Mouse (Mus musculus): ENCODE measurements around the gene Kmt2a.

Kmt2a gene

GRCm38 (mm10) chr9:44879694-44880271, 1.3 kb downstream of the Kmt2a start:
- no peak for DNase-seq (ENCODE audit: low read depth)

GRCm38 (mm10) chr9:44878776-44879500, 2.2 kb downstream of the Kmt2a start:
- no peak for DNase-seq (ENCODE audit: low read depth)

GRCm38 (mm10) chr9:44877686-44878085, 3.4 kb downstream of the Kmt2a start:
- no peak for DNase-seq (ENCODE audit: low read depth)

- DNase-seq (ENCODE audit: low read depth), result no peak
Observed at GRCm38 (mm10) chr9:44875476-44875875, 5.6 kb downstream of the Kmt2a start.

- no peak for DNase-seq (ENCODE audit: low read depth)
Observed at GRCm38 (mm10) chr9:44874198-44874597, 6.9 kb downstream of the Kmt2a start.

GRCm38 (mm10) chr9:44873665-44874064, 7.4 kb downstream of the Kmt2a start:
- DNase-seq (ENCODE audit: low read depth), result no peak

- no peak for DNase-seq (ENCODE audit: low read depth)
Observed at GRCm38 (mm10) chr9:44868336-44869094, 12.6 kb downstream of the Kmt2a start.

GRCm38 (mm10) chr9:44867664-44868063, 13.4 kb downstream of the Kmt2a start:
- no peak for DNase-seq (ENCODE audit: low read depth)

GRCm38 (mm10) chr9:44866501-44867240, 14.4 kb downstream of the Kmt2a start:
- no peak for DNase-seq (ENCODE audit: low read depth)

- DNase-seq (ENCODE audit: low read depth), result no peak
Observed at GRCm38 (mm10) chr9:44861121-44861520, 20.0 kb downstream of the Kmt2a start.

- DNase-seq (ENCODE audit: low read depth), result no peak
Observed at GRCm38 (mm10) chr9:44858657-44859056, 22.4 kb downstream of the Kmt2a start.

GRCm38 (mm10) chr9:44857405-44857992, 23.6 kb downstream of the Kmt2a start:
- no peak for DNase-seq (ENCODE audit: low read depth)

- DNase-seq (ENCODE audit: low read depth), result no peak
Observed at GRCm38 (mm10) chr9:44855153-44855552, 25.9 kb downstream of the Kmt2a start.

GRCm38 (mm10) chr9:44847446-44847845, 33.6 kb downstream of the Kmt2a start:
- DNase-seq (ENCODE audit: low read depth), result no peak

- DNase-seq (ENCODE audit: low read depth), result peak; percentile 10
Observed at GRCm38 (mm10) chr9:44841241-44841640, 39.9 kb downstream of the Kmt2a start.

GRCm38 (mm10) chr9:44836439-44836838, 44.7 kb downstream of the Kmt2a start:
- peak; percentile 49 for DNase-seq (ENCODE audit: low read depth)

- no peak for DNase-seq (ENCODE audit: low read depth)
Observed at GRCm38 (mm10) chr9:44832356-44832755, 48.7 kb downstream of the Kmt2a start.

GRCm38 (mm10) chr9:44830506-44830905, 50.6 kb downstream of the Kmt2a start:
- no peak for DNase-seq (ENCODE audit: low read depth)

- DNase-seq (ENCODE audit: low read depth), result no peak
Observed at GRCm38 (mm10) chr9:44828944-44829343, 52.2 kb downstream of the Kmt2a start.

GRCm38 (mm10) chr9:44826660-44827059, 54.4 kb downstream of the Kmt2a start:
- DNase-seq (ENCODE audit: low read depth), result no peak

GRCm38 (mm10) chr9:44819920-44820827, 60.9 kb downstream of the Kmt2a start:
- no peak for DNase-seq (ENCODE audit: low read depth)
